Mouse (Mus musculus) neural tube, embryonic 13.5 days (tissue): ENCODE measurements at regions not wholly inside any gene's neighbourhood (a gene's known extent, or its start where the extent isn't known, plus 50 kb on each side); places are given as distances from the start of the nearest gene placed in this dataset.

Experiments
- ATAC-seq: fragments of 200-750 bp; cut with Nextera tagmentation; 2 replicates; pipeline ENCODE4 v1.8.0; 2017; ENCODE audit warnings: low read depth, mild to moderate bottlenecking, moderate TSS enrichment, moderate library complexity
- H3K27ac ChIP-seq: fragments of 300-500 bp; sonication (generic); replicated peaks from 2 replicates; pipeline ENCODE4 v1.5.1; 2015; ENCODE audit warnings: moderate library complexity, mild to moderate bottlenecking, inconsistent platforms
- H3K27me3 ChIP-seq: fragments of 300-500 bp; sonication (generic); 2 replicates; pipeline ENCODE4 v1.6.1; 2015; ENCODE audit warnings: mild to moderate bottlenecking, inconsistent platforms
- H3K36me3 ChIP-seq: fragments of 300-500 bp; sonication (generic); 2 replicates; pipeline ENCODE4 v1.6.1; 2015; ENCODE audit warnings: mild to moderate bottlenecking, inconsistent platforms
- H3K4me1 ChIP-seq: fragments of 300-500 bp; sonication (generic); replicated peaks from 2 replicates; pipeline ENCODE4 v1.6.1; 2015; ENCODE audit warnings: inconsistent platforms
- H3K4me2 ChIP-seq: fragments of 300-500 bp; sonication (generic); 2 replicates; pipeline ENCODE4 v1.6.1; 2015; ENCODE audit warnings: inconsistent platforms, mild to moderate bottlenecking, moderate library complexity
- H3K4me3 ChIP-seq: fragments of 300-500 bp; sonication (generic); 2 replicates; pipeline ENCODE4 v1.5.1; 2015; ENCODE audit warnings: mild to moderate bottlenecking, inconsistent platforms
- H3K9ac ChIP-seq: fragments of 300-500 bp; sonication (generic); 2 replicates; pipeline ENCODE4 v1.6.1; 2015; ENCODE audit warnings: moderate library complexity, mild to moderate bottlenecking, inconsistent platforms
- H3K9me3 ChIP-seq: fragments of 300-500 bp; sonication (generic); 2 replicates; pipeline ENCODE4 v1.6.1; 2016; ENCODE audit warnings: inconsistent platforms
- WGBS: fragments of 180-500 bp; shearing (Covaris S2); methylation state at CpG from one replicate; pipeline ENCODE4 v1.1.7; 2015; 5-methylcytosine and 5-hydroxymethylcytosine counted together

- no peak for ATAC-seq
- Histone ChIP-seq H3K27ac (no peak overlapping the region), H3K4me1 (no peaks in the 10 kb centered on the region), H3K36me3 (no peaks in the 10 kb centered on the region), H3K9me3 (peaks cover 15% of the 10 kb centered on the region), H3K4me3 (no peak overlapping the region), H3K27me3 (no peaks in the 10 kb centered on the region), H3K9ac (no peak overlapping the region), H3K4me2 (no peak overlapping the region)
Observed at GRCm38 (mm10) chr1:13795196-13795595, 2297.9 kb downstream of the 4930444P10Rik start.

DNA sequence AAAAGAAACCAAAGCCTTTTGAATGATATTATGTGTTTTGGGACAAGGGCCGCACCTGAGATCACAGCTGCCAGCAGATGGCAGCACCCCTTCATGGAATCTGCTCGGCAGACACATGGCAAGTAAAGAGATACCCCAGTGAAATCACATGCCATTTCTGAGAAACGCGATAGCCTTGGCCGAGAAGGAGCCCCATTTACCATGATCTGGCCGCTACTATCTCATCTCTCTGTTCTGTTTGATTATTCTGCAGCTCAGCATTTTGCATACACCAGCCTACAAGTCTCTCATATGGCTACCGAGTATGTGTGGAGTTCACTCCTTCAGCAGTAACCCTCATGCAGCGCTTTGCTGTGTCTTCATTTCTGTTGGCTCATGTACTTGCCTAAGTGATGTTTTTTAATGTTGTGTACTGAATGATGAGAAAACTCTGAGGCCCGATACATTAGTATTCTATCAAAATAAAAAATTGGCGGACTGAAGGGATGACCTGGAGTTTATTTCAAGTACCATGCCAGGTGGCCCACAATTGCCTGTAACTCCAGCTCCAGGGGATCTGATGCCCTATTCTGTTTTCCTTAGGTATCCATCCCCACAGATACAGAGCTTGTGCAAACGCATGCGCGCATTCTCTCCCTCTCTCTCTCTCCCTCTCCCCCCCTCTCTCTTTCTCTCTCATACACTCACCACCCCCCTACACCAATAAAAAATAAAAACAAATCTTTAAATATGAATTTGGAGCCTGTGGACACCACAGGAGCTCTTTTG lies 2303.6 kb downstream of the 4930444P10Rik start:
- peak; percentile 92 for ATAC-seq
- Histone ChIP-seq H3K9ac (no peak overlapping the region), H3K27ac (no peak overlapping the region), H3K4me2 (peak overlapping the region; percentile 42), H3K4me3 (no peak overlapping the region), H3K27me3 (peaks cover 4% of the 10 kb centered on the region), H3K4me1 (peaks cover 4% of the 10 kb centered on the region; the same call in 1 of the 2 replicates), H3K36me3 (no peaks in the 10 kb centered on the region), H3K9me3 (peaks cover 11% of the 10 kb centered on the region)
- WGBS: 43% methylated on average over 13 of the region's 13 CpGs

DNA sequence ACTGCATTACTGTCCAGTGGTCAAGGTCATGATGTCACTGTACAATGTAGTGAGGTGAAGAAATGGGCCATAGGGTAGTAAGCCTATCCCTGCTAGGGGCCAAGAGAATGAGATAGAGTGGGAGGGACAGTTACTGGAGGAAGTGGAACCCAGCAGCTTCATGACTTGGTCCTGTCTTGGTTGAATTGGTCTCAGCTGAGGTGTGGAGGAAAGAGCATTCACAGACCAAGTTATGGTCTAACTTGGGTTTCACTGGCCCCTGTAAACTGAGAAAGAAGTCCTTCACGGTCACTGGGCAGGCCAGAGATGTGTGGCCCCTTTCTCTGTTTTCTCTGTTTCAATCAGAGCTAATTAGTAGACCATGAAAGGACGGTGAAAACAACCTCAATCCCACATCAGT lies 2306.1 kb downstream of the 4930444P10Rik start:
- Histone ChIP-seq H3K4me1 (peaks cover 4% of the 10 kb centered on the region; the same call in 1 of the 2 replicates), H3K9me3 (peaks cover 11% of the 10 kb centered on the region), H3K4me3 (no peak overlapping the region), H3K4me2 (no peak overlapping the region), H3K36me3 (no peaks in the 10 kb centered on the region), H3K27ac (no peak overlapping the region), H3K27me3 (peaks cover 4% of the 10 kb centered on the region), H3K9ac (no peak overlapping the region)
- no peak for ATAC-seq
- 73% methylated on average over 2 of the region's 2 CpGs for WGBS

GRCm38 (mm10) chr1:13784396-13784795 lies 2308.7 kb downstream of the 4930444P10Rik start:
- H3K9me3 ChIP-seq: no peaks in the 10 kb centered on the region
- H3K4me2 ChIP-seq: no peak overlapping the region
- H3K36me3 ChIP-seq: no peaks in the 10 kb centered on the region
- no peak overlapping the region for H3K4me3 ChIP-seq
- H3K27me3 ChIP-seq: peaks cover 4% of the 10 kb centered on the region
- peaks cover 1% of the 10 kb centered on the region; the same call in 1 of the 2 replicates for H3K4me1 ChIP-seq
- H3K27ac ChIP-seq: no peak overlapping the region
- no peak for ATAC-seq
- WGBS: 7% methylated on average over 4 of the region's 4 CpGs
- no peak overlapping the region for H3K9ac ChIP-seq

GRCm38 (mm10) chr1:13782633-13783032 lies 2310.5 kb downstream of the 4930444P10Rik start:
- 89% methylated on average over 3 of the region's 3 CpGs for WGBS
- Histone ChIP-seq H3K4me1 (no peaks in the 10 kb centered on the region), H3K4me3 (no peak overlapping the region), H3K27ac (no peak overlapping the region), H3K36me3 (no peaks in the 10 kb centered on the region), H3K4me2 (no peak overlapping the region), H3K9ac (no peak overlapping the region), H3K27me3 (no peaks in the 10 kb centered on the region; the same call in 1 of the 2 replicates), H3K9me3 (no peaks in the 10 kb centered on the region)
- ATAC-seq: no peak

DNA sequence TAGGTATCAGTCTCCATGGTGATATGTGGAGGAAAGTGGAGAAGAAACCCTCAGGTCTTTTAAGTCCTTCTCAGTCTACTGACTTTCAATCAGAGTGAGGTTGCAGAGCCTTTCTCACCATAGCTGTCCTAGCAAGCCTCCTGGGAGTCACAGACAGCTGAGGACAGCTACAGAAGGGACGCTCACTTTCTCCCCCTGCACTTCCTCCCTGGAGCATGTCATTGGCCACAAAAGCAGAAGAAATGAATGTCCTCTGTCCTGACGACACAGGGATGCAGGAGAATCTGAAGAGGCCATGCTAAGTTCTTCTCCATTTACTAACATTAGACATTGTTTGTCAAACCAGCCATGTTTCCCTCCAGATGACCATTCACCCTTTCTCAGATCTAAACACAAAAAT lies 2321.0 kb downstream of the 4930444P10Rik start:
- Histone ChIP-seq H3K4me2 (no peak overlapping the region), H3K27ac (no peak overlapping the region), H3K9me3 (no peaks in the 10 kb centered on the region), H3K36me3 (no peaks in the 10 kb centered on the region), H3K4me3 (no peak overlapping the region), H3K9ac (no peak overlapping the region), H3K27me3 (no peaks in the 10 kb centered on the region), H3K4me1 (no peaks in the 10 kb centered on the region)
- WGBS: 35% methylated on average over 2 of the region's 2 CpGs
- no peak for ATAC-seq

DNA sequence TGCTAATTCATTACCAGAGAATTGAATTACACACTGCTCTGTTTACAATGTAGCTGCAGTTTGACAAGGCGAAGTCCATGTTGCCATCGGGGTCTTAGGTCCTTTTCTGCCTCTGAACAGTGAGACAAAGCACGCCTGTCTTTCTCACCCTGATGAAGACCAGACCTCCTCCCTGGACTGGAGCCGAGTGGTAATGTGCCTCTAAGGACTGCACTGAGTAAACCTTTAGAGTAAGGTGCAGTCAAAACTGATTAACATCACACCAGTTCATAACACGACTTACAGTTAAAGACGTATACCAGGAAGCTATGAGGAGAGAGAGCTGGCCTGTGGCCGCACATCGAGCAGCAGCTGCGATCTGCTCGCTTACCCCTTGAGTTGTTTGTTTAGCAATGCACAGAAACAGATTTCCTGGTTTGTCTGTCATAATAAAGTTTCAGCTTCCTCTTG lies 2322.1 kb downstream of the 4930444P10Rik start:
- H3K4me3 ChIP-seq: no peak overlapping the region
- 70% methylated on average over 10 of the region's 10 CpGs for WGBS
- no peaks in the 10 kb centered on the region for H3K9me3 ChIP-seq
- no peaks in the 10 kb centered on the region for H3K27me3 ChIP-seq
- no peak overlapping the region for H3K9ac ChIP-seq
- no peak overlapping the region for H3K27ac ChIP-seq
- H3K4me1 ChIP-seq: no peaks in the 10 kb centered on the region
- no peaks in the 10 kb centered on the region for H3K36me3 ChIP-seq
- no peak overlapping the region for H3K4me2 ChIP-seq
- no peak for ATAC-seq

- Histone ChIP-seq H3K9ac (no peak overlapping the region), H3K36me3 (no peaks in the 10 kb centered on the region), H3K9me3 (no peaks in the 10 kb centered on the region), H3K4me1 (no peaks in the 10 kb centered on the region), H3K27me3 (no peaks in the 10 kb centered on the region), H3K27ac (no peak overlapping the region), H3K4me2 (no peak overlapping the region), H3K4me3 (no peak overlapping the region)
- 79% methylated on average over 1 of the region's 1 CpGs for whole genome bisulfite sequencing
- no peak for ATAC-seq
Observed at GRCm38 (mm10) chr1:13752479-13752878, 2338.6 kb downstream of the A830018L16Rik start.

GRCm38 (mm10) chr1:13751381-13751780 lies 2337.5 kb downstream of the A830018L16Rik start:
- no peak for ATAC-seq
- no peaks in the 10 kb centered on the region for H3K4me1 ChIP-seq
- H3K36me3 ChIP-seq: no peaks in the 10 kb centered on the region
- H3K4me3 ChIP-seq: no peak overlapping the region
- H3K27ac ChIP-seq: no peak overlapping the region
- H3K27me3 ChIP-seq: no peaks in the 10 kb centered on the region
- H3K9ac ChIP-seq: no peak overlapping the region
- H3K4me2 ChIP-seq: no peak overlapping the region
- WGBS: 94% methylated on average over 1 of the region's 1 CpGs
- H3K9me3 ChIP-seq: no peaks in the 10 kb centered on the region
